Mouse (Mus musculus): Measurements from ENCODE around the gene Utf1.

DNA sequence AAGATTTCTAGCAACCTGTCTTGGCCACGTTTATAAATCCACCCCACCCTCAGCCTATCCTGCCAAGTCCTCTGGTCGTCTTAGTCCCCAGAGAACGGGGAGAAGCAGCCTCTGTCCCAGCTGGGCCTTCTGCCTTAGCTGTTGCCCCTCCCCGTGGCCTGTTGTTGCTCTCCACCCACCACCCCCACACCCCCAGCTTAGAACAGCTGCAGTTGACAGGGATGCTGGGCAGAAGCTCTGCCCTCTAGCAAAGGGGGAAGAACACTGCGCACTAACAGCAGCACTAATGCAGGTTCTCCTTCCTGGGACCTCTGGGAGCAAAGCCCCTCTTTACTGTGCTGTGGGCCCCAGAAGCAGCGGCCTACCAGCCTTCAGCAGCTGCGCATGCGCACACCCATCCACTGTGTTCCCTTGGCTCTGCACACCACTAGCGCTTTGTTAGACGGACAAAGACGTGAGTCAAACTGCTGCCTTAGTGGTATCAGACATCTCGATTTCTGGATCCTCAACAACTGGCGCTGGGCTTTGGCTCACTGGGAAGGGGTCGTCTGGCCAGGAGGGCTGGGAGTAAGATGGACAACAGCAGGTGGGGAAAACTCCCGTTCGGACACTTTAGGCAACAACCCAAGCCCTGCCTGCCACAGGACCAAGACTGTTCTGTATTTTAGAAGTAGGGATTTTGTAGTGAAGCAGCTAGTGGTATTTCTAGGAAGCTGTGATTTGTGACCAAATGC is 2.9 kb upstream of the Utf1 start:
- TF ChIP-seq CTCF (IDR thresholded peaks at IDR 0.05; ENCODE audit: low read depth) (no peak), EP300 (IDR thresholded peaks at IDR 0.05; ENCODE audit: low read depth) (no peak)

All from liver, embryonic 14.5 days (tissue).